ENCODE assay signal across 17 mouse cellular contexts in genomic region chr9:32488627-32489026, GRCm38 (mm10).
"Had no signal": no experiment of that assay in that cellular context is flagged by ENCODE, and none has a peak within 500 bp of the region (broad histone marks: within the 10 kb centered on the region; RNA-seq: fewer than 3 reads in every experiment).

No protein-coding gene starts in this region.

- H3K4me2 ChIP-seq: liver, embryonic 13.5 days; liver, embryonic 15.5 days; lung, embryonic 15.5 days; midbrain, embryonic 11.5 days; midbrain, embryonic 13.5 days; midbrain, embryonic 15.5 days; neural tube, embryonic 12.5 days had no signal

- H3K36me3 ChIP-seq: liver, embryonic 13.5 days; liver, embryonic 15.5 days; lung, embryonic 15.5 days; midbrain, embryonic 13.5 days; midbrain, embryonic 15.5 days; neural tube, embryonic 12.5 days had no signal

- H3K27ac ChIP-seq: liver, embryonic 13.5 days; liver, embryonic 15.5 days; lung, embryonic 15.5 days; midbrain, embryonic 13.5 days; midbrain, embryonic 15.5 days; neural tube, embryonic 12.5 days had no signal

- H3K9ac ChIP-seq: liver, embryonic 13.5 days; liver, embryonic 15.5 days; liver, postnatal 0 days; lung, embryonic 15.5 days; midbrain, embryonic 13.5 days; midbrain, embryonic 15.5 days; neural tube, embryonic 12.5 days had no signal

- ATAC-seq: liver, postnatal 0 days; lung, postnatal 0 days; midbrain, embryonic 13.5 days; midbrain, embryonic 15.5 days had no signal

- H3K4me1 ChIP-seq: liver, embryonic 13.5 days; liver, embryonic 15.5 days; lung, embryonic 15.5 days; midbrain, embryonic 13.5 days; midbrain, embryonic 15.5 days; neural tube, embryonic 12.5 days had no signal

- H3K27me3 ChIP-seq: liver, embryonic 13.5 days; liver, embryonic 15.5 days; lung, embryonic 15.5 days; midbrain, embryonic 13.5 days; midbrain, embryonic 15.5 days; neural tube, embryonic 12.5 days had no signal

- H3K9me3 ChIP-seq: liver, embryonic 13.5 days; liver, embryonic 15.5 days; lung, embryonic 15.5 days; midbrain, embryonic 13.5 days; midbrain, embryonic 15.5 days; neural tube, embryonic 12.5 days had no signal

- DNase-seq: liver, embryonic 13.5 days; liver, postnatal 0 days; lung, adult 2 months; lung, postnatal 14 days; lung, postnatal 36 days; retina, postnatal 1 day; right cerebral cortex, adult 18-20 months; right cerebral cortex, postnatal 25 days; right cerebral cortex, postnatal 4 days; spleen, adult 18-20 months had no signal

- H3K4me3 ChIP-seq: liver, embryonic 13.5 days; liver, embryonic 15.5 days; lung, embryonic 15.5 days; midbrain, embryonic 13.5 days; midbrain, embryonic 15.5 days; neural tube, embryonic 12.5 days had no signal
